ENCODE assay signal across 8 mouse cellular contexts in the genomic region with DNA sequence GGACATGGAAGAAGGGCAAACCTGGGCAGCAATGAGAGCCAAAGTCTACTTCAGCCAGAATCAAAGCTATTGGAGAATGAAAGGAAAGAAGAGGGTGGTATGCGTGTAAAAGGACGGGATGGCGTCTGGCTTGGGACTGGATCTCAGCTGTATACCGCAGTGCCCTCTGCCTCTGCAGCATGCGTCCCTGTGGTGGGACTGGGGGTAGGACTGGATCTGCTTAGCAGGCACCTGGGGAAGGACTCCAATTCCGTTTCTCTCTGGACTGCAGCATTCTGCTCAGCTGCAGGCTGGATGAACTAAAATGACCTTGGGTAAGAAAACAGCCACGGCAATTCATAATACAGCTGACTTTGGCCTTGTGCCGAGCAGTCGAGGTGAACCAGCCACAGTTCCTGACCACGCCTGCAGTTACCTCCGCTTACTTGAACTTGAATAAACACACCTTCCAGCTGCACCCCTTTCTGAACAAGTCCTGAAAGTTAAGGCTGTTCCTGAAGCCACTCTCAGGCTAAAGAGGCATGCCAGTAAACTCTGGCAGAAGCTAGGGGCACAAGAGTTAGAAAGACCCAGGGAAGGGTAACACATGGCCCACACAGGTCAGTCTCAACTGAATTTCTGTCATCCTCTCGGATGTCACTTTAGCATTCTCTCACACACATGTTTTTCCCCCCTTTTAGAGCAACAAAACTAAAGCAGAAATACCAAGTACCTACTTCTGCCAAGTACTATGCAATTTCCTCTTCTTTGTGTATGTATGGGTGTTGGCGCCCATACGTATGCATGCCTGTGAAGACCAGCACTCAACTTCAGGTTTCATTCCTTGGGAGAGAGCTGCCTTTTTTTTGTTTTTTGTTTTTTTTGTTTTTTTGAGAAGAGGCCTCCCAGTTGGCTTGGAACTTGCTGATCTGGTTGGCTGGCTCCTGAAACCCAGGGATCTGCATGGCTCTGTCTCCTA.
DNase-seq lines count a peak whose midpoint lies in the region; ATAC-seq and TF ChIP-seq lines count a peak whose summit lies in the region.

No protein-coding gene starts in this region.

- H3K9me3 ChIP-seq in heart, embryonic 12.5 days (replicated peaks), result no peaks in the 10 kb centered on the region; the same call in 1 of the 2 replicates

- peaks cover 21% of the 10 kb centered on the region for H3K4me1 ChIP-seq in heart, embryonic 12.5 days (replicated peaks)

- intact Hi-C loops in gastrocnemius, adult 2 months (cut with DNase I), result no loop called here

- peak; percentile 60 to 66 for DNase-seq in heart, adult 18-20 months
- peak; percentile 85 for DNase-seq in adrenal gland, postnatal 36 days
- peak; percentile 90 for DNase-seq in kidney, adult 9 months
- peak; percentile 71 to 84 for DNase-seq in lung, postnatal 4 days
- no peak for DNase-seq in layer of hippocampus, postnatal 25 days (ENCODE audit: extremely low spot score in 1 of 2, low spot score in 1 of 2)
- no peak for DNase-seq in gastrocnemius, adult 2 months

- no peaks in the 10 kb centered on the region for H3K36me3 ChIP-seq in heart, embryonic 12.5 days

- WGBS in heart, embryonic 12.5 days, result 73% methylated on average over 14 of the region's 14 CpGs

- H3K9ac ChIP-seq in heart, embryonic 12.5 days, result no peak overlapping the region

- no peak; the same call in 1 of the 2 replicates for ATAC-seq in heart, embryonic 12.5 days (ENCODE audit: insufficient number of reproducible peaks, low FRiP score)
- no peak for ATAC-seq in erythroblast, adult 5-6 weeks (replicated peaks; ENCODE audit: low FRiP score, poor library complexity, severe bottlenecking)

- no peak for TF ChIP-seq CTCF in gastrocnemius, adult 2 months (IDR thresholded peaks at IDR 0.05)

- no peak overlapping the region for H3K27ac ChIP-seq in heart, embryonic 12.5 days (ENCODE audit: poor library complexity, severe bottlenecking)
- no peak overlapping the region for H3K27ac ChIP-seq in gastrocnemius, adult 2 months

- H3K4me2 ChIP-seq in heart, embryonic 12.5 days, result no peak overlapping the region

- no peak overlapping the region for H3K4me3 ChIP-seq in heart, embryonic 12.5 days
- no peak overlapping the region for H3K4me3 ChIP-seq in gastrocnemius, adult 2 months

- H3K27me3 ChIP-seq in heart, embryonic 12.5 days (replicated peaks), result no peaks in the 10 kb centered on the region

Comparison
In these comparisons a context has a peak if more than half of its experiments do, and no peak if none do; other contexts are left out.
1. DNase-seq: peak in heart, adult 18-20 months (2 of 2), adrenal gland, postnatal 36 days (2 of 2), kidney, adult 9 months (single experiment) and lung, postnatal 4 days (2 of 2); none in layer of hippocampus, postnatal 25 days (0 of 2) and gastrocnemius, adult 2 months (single experiment).